Mouse (Mus musculus) lung, adult 2 months (tissue): ENCODE data around the gene Gtdc1.

Source experiments
- CTCF ChIP-seq: fragments of 200-500 bp; IDR thresholded peaks from 2 replicates; pipeline ENCODE4 v1.5.1; 2011; ENCODE audit warnings: mild to moderate bottlenecking, low read length, control low read depth; ENCODE audit not compliant: insufficient read depth
- POLR2A ChIP-seq: fragments of 200-500 bp; IDR thresholded peaks from 2 replicates; pipeline ENCODE4 v1.6.1; 2011; ENCODE audit warnings: low read depth, mild to moderate bottlenecking, control low read depth, low read length, borderline replicate concordance; ENCODE audit errors: extremely low read depth

DNA sequence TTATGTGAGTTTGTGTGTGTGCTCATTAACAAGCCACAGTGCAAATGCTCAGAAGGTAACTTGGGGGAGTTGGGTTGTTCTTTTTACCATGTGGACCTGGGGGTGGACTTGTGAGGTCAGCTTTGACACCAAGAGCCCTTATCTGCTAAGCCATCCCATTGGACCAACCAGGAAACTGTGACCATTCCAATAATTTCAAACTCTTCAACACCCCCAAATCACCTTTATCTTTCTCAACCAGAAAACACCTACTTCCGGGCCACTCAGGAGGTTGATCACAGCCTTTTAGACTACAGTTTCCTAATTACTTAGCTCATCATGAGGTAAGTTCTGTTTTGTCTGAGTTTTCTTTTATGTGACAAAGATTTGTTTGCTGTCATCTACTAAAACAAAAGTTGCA, 298.7 kb downstream of the Gtdc1 start:
- no peak for TF ChIP-seq POLR2A
- TF ChIP-seq CTCF = no peak
